Mouse (Mus musculus) lung, postnatal 36 days (tissue): ENCODE results near the gene Cldn18.

Source experiments
- DNase-seq: peaks from one replicate; pipeline ENCODE4 v3.0.0; 2022; ENCODE audit warnings: mixed read lengths

The Cldn18 gene

GRCm38 (mm10) chr9:99681980-99682570, 35.0 kb downstream of the Cldn18 start:
- peak; percentile 13 for DNase-seq

- DNase-seq, result no peak
These were observed 41.4 kb downstream of the Cldn18 start for GRCm38 (mm10) chr9:99675714-99676113.

GRCm38 (mm10) chr9:99671603-99672002, 45.5 kb downstream of the Cldn18 start:
- DNase-seq, result peak; percentile 52

GRCm38 (mm10) chr9:99667596-99667995, 49.5 kb downstream of the Cldn18 start:
- DNase-seq, result peak; percentile 72

- DNase-seq, result no peak
These were observed 54.2 kb downstream of the Cldn18 start for GRCm38 (mm10) chr9:99662887-99663286.

GRCm38 (mm10) chr9:99662406-99662805, 54.7 kb downstream of the Cldn18 start:
- peak; percentile 79 for DNase-seq

GRCm38 (mm10) chr9:99661606-99662166, 55.4 kb downstream of the Cldn18 start:
- DNase-seq, result no peak

GRCm38 (mm10) chr9:99660756-99661155, 56.3 kb downstream of the Cldn18 start:
- no peak for DNase-seq

- DNase-seq, result peak; percentile 24
These were observed 71.0 kb downstream of the Cldn18 start for GRCm38 (mm10) chr9:99646102-99646501.

GRCm38 (mm10) chr9:99645416-99645815, 71.7 kb downstream of the Cldn18 start:
- peak; percentile 43 for DNase-seq

GRCm38 (mm10) chr9:99639957-99640356, 77.1 kb downstream of the Cldn18 start:
- no peak for DNase-seq
